Mouse (Mus musculus) kidney, postnatal 10 days (tissue): Measurements from ENCODE around the gene 1700020A23Rik.

Experiments
- DNase-seq: peaks from one replicate; pipeline ENCODE4 v3.0.0; 2021; ENCODE audit warnings: mixed read lengths

The 1700020A23Rik gene

DNA sequence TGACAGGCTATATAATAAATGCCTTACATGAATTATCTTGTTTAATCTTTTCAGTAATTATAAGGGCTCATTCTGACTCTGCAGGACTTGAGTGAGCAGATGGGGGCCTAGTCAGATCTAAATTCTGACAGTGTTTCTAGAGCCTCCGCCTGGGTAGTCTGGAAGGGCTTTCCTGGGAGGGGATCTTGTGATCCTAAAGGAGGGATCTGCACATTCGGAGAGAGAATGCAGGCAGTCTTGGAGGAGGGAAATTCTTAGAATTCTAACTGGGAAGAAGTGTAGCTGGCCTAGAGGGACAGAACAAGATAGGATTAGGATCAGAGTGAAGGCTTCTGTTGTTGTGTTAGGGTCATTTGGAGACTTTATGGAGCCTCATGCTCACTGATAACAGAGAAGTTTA is 47.2 kb downstream of the 1700020A23Rik start:
- DNase-seq: no peak

DNA sequence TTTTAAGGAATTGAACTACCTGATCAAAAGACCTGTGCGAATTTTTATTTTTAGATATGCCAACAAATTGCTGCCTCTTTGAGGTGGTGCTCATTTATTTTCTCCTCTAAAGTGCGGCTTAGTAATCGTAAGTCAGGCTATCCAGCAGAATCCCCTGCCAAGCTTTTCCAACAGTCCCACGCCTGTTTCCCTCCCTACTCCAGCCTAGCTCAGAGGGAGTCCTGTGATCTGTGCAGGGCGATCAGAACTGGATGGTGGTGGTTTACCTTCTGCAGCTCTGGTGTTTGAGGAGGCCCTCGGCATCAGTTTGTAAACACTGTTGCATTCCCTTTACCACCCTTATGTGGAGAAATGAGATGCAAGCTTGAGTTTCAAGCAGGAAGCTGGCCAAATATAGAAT is 48.4 kb downstream of the 1700020A23Rik start:
- no peak for DNase-seq

GRCm38 (mm10) chr2:130454748-130455370 is 49.8 kb downstream of the 1700020A23Rik start:
- no peak for DNase-seq
